Mouse (Mus musculus) liver, adult 2 months (tissue): ENCODE data around the gene Lin54. TPM values are rescaled to one million over a fixed set of nuclear protein-coding genes. Genes with fewer than 3 reads are reported as not detected.

ENCODE experiments used
- DNase-seq: peaks from one replicate; pipeline ENCODE4 v3.0.0-alpha.2; 2011; ENCODE audit warnings: low read depth, low spot score; ENCODE audit errors: extremely low read depth
- H3K27ac ChIP-seq: fragments of 200-500 bp; replicated peaks from 2 replicates; pipeline ENCODE4 v1.5.1; 2012; ENCODE audit warnings: low read depth, mild to moderate bottlenecking, control low read depth, inconsistent platforms, low read length; ENCODE audit not compliant: insufficient read depth
- H3K27me3 ChIP-seq: fragments of 200-500 bp; 2 replicates; pipeline ENCODE4 v1.6.1; 2012; ENCODE audit warnings: mild to moderate bottlenecking, moderate library complexity, low read length, inconsistent platforms; ENCODE audit not compliant: control insufficient read depth, insufficient read depth
- H3K36me3 ChIP-seq: fragments of 200-500 bp; 2 replicates; pipeline ENCODE4 v1.6.1; 2012; ENCODE audit warnings: low read length, inconsistent platforms; ENCODE audit not compliant: control insufficient read depth, insufficient read depth
- H3K4me1 ChIP-seq: fragments of 200-500 bp; 2 replicates; pipeline ENCODE4 v1.6.1; 2011; ENCODE audit warnings: low read length; ENCODE audit not compliant: control insufficient read depth, insufficient read depth
- H3K4me3 ChIP-seq: fragments of 200-500 bp; 2 replicates; pipeline ENCODE4 v1.5.1; 2011; ENCODE audit warnings: low read depth, mild to moderate bottlenecking, control low read depth, low read length, moderate library complexity; ENCODE audit not compliant: insufficient read depth
- H3K79me2 ChIP-seq: fragments of 200-500 bp; 2 replicates; pipeline ENCODE4 v1.6.1; 2012; ENCODE audit warnings: inconsistent platforms, mild to moderate bottlenecking, low read length, moderate library complexity; ENCODE audit not compliant: control insufficient read depth, insufficient read depth
- H3K9ac ChIP-seq: fragments of 200-500 bp; 2 replicates; pipeline ENCODE4 v1.6.1; 2012; ENCODE audit warnings: low read depth, mild to moderate bottlenecking, control low read depth, inconsistent platforms, low read length
- CTCF ChIP-seq: fragments of 200-500 bp; IDR thresholded peaks from 2 replicates; pipeline ENCODE4 v1.5.1; 2011; ENCODE audit warnings: low read depth, low read length, control low read depth
- POLR2A ChIP-seq: fragments of 200-500 bp; IDR thresholded peaks from 2 replicates; pipeline ENCODE4 v1.6.1; 2011; ENCODE audit warnings: low read length, control low read depth; ENCODE audit not compliant: insufficient read depth; ENCODE audit errors: extremely low read depth
- WGBS: fragments of 180-500 bp; shearing (Covaris S2); methylation state at CpG from one replicate; pipeline ENCODE4 v1.1.7; 2018; 5-methylcytosine and 5-hydroxymethylcytosine counted together
- polyA plus RNA-seq: library from polyadenylated mRNA; depleted of rRNA; stranded (reverse); fragments of >200 nt; gene quantifications from 2 replicates; pipeline ENCODE4 v1.2.3, GENCODE M21; 2012
- total RNA-seq: library from RNA; depleted of rRNA; stranded (reverse); fragments of >200 nt; gene quantifications from 2 replicates; pipeline ENCODE4 v1.2.3, GENCODE M21; 2014

The Lin54 gene
- total and polyA plus RNA-seq, 2 experiments, result 3.5 to 5.7 TPM

DNA sequence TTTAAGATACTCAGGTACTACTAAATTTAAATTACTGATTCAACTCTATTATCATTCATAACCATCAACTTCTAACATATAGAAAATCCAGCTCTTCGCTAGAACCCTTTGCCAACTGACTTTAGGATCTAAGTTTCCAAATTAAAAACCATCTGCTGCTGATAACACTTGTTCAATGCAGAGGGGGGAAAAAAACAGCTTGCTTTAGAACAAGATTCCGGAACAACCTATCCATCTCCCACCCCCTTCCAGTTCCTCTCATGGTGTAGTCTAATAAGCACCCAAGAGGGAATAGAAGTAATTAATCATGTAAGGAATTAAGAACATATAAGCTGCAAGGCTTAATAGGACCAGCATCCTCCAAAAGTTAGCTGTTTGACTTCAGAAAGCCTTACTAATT, 1.2 kb downstream of the Lin54 start:
- H3K79me2 ChIP-seq, result peaks cover 7% of the 10 kb centered on the region; the same call in 1 of the 2 replicates
- H3K4me1 ChIP-seq, result peaks cover 13% of the 10 kb centered on the region; the same call in 1 of the 2 replicates
- DNase-seq, result no peak
- H3K4me3 ChIP-seq, result peak overlapping the region; percentile 81; the same call in 1 of the 2 replicates
- 17% methylated on average over 2 of the region's 2 CpGs for WGBS
- no peaks in the 10 kb centered on the region for H3K27me3 ChIP-seq
- no peak for TF ChIP-seq POLR2A
- TF ChIP-seq CTCF, result no peak
- H3K27ac ChIP-seq, result no peak overlapping the region
- H3K36me3 ChIP-seq, result no peaks in the 10 kb centered on the region
- no peak overlapping the region for H3K9ac ChIP-seq

DNA sequence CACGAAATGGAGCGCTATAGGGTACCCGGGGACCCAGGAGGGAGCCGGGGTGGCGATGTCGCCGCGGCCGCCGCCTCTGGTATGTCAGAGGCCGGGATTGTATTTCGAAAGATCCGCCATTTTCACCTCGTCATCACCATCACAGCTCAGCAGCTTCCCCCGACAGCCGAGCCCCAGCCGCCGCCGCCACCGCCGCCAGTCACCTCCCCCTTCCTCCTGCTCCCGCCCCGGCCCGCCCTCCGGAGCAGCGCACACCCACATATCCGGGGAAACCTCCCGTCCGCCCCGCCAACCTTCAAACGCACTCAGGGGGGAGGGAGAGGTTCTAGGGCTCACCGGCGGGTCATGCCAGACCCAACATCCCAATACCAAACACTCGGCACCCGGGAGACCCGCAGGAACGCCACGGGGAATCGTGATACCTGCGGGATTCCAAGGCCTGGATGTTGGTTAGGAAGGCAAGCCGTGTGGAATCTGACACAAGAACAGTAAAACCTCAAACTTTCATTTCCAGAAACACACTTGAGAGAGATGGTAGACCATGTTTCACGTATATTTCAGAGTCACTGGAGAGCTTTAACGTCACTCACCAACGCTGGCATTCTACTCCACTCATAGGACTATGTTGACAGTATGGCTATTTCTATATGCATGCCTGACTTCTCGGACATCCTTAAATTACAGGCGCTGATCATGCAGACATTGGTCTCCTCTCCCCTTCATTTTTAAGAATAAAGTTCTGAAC, 1.8 kb downstream of the Lin54 start:
- 0 out of 2 replicates have a peak, but pooled peaks have one; percentile 7 for TF ChIP-seq POLR2A
- TF ChIP-seq CTCF, result no peak
- Histone ChIP-seq H3K9ac (peak overlapping the region; percentile 83), H3K4me3 (peak overlapping the region; percentile 95), H3K79me2 (peaks cover 8% of the 10 kb centered on the region; the same call in 1 of the 2 replicates), H3K36me3 (no peaks in the 10 kb centered on the region), H3K4me1 (peaks cover 13% of the 10 kb centered on the region; the same call in 1 of the 2 replicates), H3K27me3 (no peaks in the 10 kb centered on the region), H3K27ac (peak overlapping the region; percentile 35; the same call in 1 of the 2 replicates)
- WGBS, result 1% methylated on average over 45 of the region's 46 CpGs
- DNase-seq, result peak; percentile 68

DNA sequence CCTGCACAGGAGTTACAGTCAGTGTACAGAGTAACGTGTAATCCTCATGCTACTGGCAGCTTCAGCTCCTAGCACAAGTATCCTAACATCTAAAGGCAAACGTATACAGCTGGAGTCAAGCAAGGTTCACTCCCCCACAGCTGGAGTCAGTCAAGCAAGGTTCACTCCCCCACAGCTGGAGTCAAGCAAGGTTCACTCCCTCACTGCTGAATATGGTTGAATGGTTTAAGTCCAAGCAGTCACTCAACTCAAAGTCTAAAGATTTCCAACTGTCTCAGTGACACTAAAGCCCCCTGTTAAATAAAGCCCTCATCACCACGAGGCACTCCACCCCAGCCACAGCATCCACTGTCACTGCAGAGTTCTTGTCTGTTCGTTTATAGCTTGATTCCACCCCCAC, 8.7 kb downstream of the Lin54 start:
- Histone ChIP-seq H3K4me1 (0 out of 2 replicates have a peak, but pooled peaks cover 3% of the 10 kb centered on the region), H3K9ac (no peak overlapping the region), H3K27ac (no peak overlapping the region), H3K36me3 (no peaks in the 10 kb centered on the region), H3K79me2 (peaks cover 18% of the 10 kb centered on the region; the same call in 1 of the 2 replicates), H3K27me3 (no peaks in the 10 kb centered on the region), H3K4me3 (no peak overlapping the region)
- TF ChIP-seq CTCF (no peak), POLR2A (no peak)
- DNase-seq, result no peak
- 57% methylated on average over 4 of the region's 4 CpGs for WGBS

DNA sequence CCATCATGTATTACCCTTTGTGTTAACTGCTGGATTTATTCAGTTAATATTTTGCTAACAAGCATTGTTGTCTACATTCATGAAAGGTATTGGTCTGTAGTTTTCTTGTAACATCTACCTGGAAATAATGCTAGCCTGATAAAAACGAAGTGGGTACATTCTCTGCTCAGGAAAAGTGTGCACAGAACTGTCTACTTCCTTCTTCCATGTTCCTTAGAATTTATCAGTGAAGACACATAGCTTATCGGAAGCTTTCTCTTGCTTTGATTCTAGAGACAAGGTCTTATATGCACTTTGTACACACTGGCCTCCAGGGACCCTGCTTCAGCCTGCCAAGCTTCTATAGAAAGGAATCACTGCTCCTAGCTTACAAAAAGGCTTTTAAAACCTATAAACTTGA, 11.1 kb downstream of the Lin54 start:
- TF ChIP-seq POLR2A (no peak), CTCF (no peak)
- Histone ChIP-seq H3K36me3 (peaks cover 3% of the 10 kb centered on the region; the same call in 1 of the 2 replicates), H3K4me1 (0 out of 2 replicates have a peak, but pooled peaks cover under 1% of the 10 kb centered on the region), H3K4me3 (no peak overlapping the region), H3K27ac (no peak overlapping the region), H3K79me2 (peaks cover 12% of the 10 kb centered on the region; the same call in 1 of the 2 replicates), H3K9ac (no peak overlapping the region), H3K27me3 (no peaks in the 10 kb centered on the region)
- WGBS, result 83% methylated on average over 2 of the region's 2 CpGs
- DNase-seq, result no peak

DNA sequence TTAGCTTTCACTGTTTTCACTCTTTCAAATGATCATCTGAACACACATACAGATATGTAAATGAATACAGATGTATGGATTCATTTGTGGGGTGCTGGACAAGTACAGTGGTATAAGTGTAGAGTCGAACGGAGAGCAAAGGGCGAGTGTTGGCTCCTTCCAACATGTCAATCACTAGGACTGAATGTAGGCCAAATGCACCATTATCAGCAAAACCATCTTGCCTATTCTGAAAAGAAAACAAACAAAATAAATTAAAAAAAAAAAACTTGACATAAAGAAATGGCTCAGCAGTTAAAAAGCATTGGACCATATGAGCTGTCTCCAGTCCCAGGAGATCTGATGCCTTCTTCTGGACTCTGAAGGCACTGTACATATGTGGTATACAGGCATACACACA, 12.2 kb downstream of the Lin54 start:
- TF ChIP-seq CTCF, result no peak
- TF ChIP-seq POLR2A, result no peak
- no peaks in the 10 kb centered on the region for H3K4me1 ChIP-seq
- H3K36me3 ChIP-seq, result peaks cover 3% of the 10 kb centered on the region; the same call in 1 of the 2 replicates
- no peak for DNase-seq
- H3K79me2 ChIP-seq, result peaks cover 8% of the 10 kb centered on the region; the same call in 1 of the 2 replicates
- no peak overlapping the region for H3K4me3 ChIP-seq
- WGBS, result 79% methylated on average over 3 of the region's 3 CpGs
- no peaks in the 10 kb centered on the region for H3K27me3 ChIP-seq
- H3K27ac ChIP-seq, result no peak overlapping the region
- no peak overlapping the region for H3K9ac ChIP-seq

DNA sequence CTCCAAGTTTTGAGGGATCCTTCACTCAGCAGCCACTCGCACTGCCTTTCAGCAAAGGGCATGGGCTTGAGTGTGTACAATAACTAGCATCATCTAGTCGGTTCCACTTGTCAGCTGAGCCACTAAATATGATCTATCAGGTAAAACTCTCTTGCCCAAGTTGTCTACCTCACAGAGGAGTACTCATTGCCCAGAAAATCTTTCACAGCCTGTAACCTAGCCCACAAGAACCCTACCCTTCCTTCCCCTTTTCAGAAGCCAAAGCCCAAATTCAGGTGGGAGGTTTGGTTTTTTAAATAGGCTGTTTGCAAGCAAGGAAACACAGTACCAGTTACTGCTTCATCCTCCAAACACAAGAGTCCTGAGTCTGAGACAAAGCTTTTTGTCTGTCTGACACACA, 13.3 kb downstream of the Lin54 start:
- Histone ChIP-seq H3K9ac (no peak overlapping the region), H3K27ac (no peak overlapping the region), H3K4me3 (no peak overlapping the region), H3K4me1 (no peaks in the 10 kb centered on the region), H3K36me3 (peaks cover 3% of the 10 kb centered on the region; the same call in 1 of the 2 replicates), H3K27me3 (no peaks in the 10 kb centered on the region), H3K79me2 (peaks cover 5% of the 10 kb centered on the region; the same call in 1 of the 2 replicates)
- TF ChIP-seq POLR2A, result no peak
- WGBS, result 89% methylated on average over 2 of the region's 2 CpGs
- no peak for DNase-seq
